Mouse (Mus musculus): ENCODE measurements around the gene Grik5. TPM values are rescaled to one million over a fixed set of nuclear protein-coding genes. Genes with fewer than 3 reads are reported as not detected.
A peak's percentile ranks its signal among the peaks of the same experiment; 100 is the strongest.
"Not testable (repeated sequence)": the region's sequence is repeated elsewhere in the genome, so short reads cannot be mapped to it uniquely, and the experiment has no call there.

Gene Grik5
- polyA plus RNA-seq, 3 experiments from 2014 or later = 3.1 to 4.9 (median 3.2) TPM

GRCm38 (mm10) chr7:25079496-25080026 lies 7.4 kb upstream of the Grik5 start:
- no peak for ATAC-seq

DNA sequence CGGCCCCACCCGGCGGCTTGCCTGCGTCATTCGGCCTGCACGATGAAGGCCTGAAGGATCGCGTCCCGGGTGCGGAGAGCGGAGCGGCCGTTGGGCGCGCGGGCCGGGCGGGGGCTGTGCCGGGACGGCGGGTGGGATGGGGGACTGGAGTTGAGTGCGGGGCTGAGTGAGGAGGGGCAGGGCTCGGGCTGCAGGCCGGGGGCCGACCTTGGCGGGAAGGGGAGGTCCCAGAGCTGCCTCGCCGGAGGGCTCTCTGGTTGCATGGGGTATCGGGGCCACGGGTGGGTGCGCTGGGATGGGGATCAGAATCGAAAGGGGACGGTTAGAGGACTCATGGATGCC lies 5.2 kb upstream of the Grik5 start:
- peak; percentile 3 for ATAC-seq

GRCm38 (mm10) chr7:25076663-25077413 lies 4.7 kb upstream of the Grik5 start:
- ATAC-seq = peak; percentile 95

- no peak for ATAC-seq
These were observed 4.1 kb upstream of the Grik5 start for GRCm38 (mm10) chr7:25076296-25076662.

DNA sequence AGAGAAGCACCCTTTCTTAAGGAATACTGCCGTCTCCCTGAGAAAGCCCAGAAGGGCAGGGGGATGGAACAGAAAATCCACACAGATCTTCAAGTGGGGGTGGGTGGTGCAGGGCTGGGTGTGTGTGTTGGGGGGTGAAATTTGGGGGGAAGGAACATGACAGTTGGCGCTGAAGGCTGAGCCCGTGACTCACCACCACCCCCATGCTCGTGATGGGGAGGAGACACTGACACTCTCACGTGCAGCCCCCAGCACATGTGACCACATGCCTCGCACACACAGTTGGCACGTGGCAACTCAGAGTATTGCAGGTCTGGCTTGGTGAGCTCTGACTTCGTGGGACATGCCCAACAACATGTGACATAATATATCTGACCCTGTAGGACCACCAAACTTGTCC lies 1.8 kb upstream of the Grik5 start:
- ATAC-seq = no peak

GRCm38 (mm10) chr7:25072716-25073390 lies 707 bp upstream of the Grik5 start:
- ATAC-seq = no peak

DNA sequence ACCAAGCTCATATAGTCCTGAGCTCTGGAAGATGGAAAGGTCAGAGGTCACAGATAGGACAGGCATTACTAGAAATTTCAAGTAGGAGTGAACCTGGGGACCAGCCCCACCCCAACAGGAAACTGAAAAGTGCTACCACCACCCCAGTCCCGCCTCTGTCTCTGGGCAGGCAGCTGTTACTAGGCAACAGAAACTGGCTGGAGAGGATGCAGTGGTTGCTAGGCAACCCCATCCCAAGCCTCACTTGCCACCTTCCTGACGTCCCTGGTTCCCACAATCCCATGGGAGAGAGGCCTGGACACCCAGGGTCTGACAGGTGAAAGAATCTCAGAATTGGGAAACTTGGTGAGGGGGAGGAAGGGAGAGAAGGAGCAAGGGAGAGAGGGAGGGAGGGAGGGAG lies 3.4 kb downstream of the Grik5 start:
- no peak for ATAC-seq

DNA sequence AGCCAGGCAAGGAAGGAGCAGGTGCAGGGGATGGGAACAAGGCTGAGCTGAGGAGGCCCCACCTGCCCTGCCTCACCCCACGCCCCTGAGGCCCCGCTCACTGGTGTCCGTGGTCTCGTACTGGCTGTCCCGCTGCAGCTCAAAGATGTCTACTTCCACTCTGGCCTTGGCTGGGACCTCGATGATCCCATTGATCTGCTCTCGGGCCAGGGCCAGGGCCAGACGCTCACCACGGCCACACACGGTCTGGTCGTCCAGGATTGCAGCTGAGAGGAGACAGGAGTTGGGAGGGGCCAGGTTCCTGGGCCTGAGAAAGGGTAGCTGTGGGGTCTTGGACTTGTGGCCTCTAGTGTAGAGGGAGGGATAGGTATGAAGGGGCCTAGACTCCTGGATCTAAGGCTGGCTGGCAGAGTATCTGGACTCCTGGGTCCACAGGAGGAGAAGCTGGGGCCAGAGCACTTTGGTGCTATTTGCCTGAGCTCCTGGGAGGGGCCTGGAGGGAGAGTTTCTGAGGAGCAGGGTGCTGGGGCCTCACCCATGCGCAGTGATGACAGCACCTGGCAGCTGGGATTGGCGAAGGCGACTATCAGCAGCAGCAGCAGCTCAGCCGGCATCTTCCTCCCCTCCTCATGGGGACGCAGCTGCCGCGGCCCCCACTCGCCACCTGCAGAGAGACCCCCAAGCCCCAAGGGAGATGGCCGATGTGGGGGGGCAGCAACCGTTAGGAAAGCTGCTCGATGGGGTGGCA lies 4.1 kb downstream of the Grik5 start:
- no peak for ATAC-seq

- no peak for ATAC-seq
These were observed 4.8 kb downstream of the Grik5 start for GRCm38 (mm10) chr7:25067338-25067737.

- ATAC-seq = no peak
These were observed 8.2 kb downstream of the Grik5 start for GRCm38 (mm10) chr7:25063900-25064299.

DNA sequence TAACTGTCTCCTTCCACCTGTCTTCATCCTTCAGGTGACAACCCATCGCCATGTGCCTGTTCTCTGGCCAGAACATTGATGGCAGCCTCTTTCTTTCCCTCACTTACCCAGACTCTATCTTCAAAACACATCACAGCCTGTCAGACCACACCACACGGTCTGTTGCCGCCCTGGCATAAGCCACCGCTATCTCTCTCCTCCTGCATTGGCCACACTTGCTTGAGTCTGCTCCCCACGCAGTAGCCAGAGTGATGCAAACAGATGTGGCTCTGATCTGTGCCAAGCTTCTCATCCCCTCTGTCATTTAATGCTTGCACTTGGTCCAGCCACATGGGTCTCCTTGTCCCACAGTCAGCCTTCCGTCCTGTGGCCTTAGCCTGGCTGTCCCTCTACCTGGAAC lies 8.8 kb downstream of the Grik5 start:
- ATAC-seq = no peak

DNA sequence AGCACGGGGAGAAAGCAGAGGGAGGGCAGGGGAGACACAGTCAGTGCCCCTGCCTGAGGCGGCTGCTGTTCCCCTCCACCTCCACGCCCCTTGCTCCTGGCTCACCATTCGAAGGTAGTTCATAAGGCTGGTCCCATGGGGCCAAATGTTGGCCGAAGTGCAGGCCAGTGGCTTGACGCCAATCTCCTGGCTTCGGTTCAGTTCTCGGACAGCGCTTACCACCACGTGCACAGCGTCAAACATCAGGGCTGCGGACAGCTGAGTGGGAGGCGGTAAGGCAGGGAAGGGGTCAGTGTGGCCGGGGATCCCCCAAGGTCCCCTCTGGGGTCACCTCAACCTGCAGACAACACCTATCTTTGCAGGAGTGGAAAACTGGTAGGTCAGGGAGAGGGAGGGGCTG lies 13.3 kb downstream of the Grik5 start:
- ATAC-seq = no peak

GRCm38 (mm10) chr7:25058394-25058793 lies 13.8 kb downstream of the Grik5 start:
- no peak for ATAC-seq

- ATAC-seq = no peak
These were observed 14.3 kb downstream of the Grik5 start for GRCm38 (mm10) chr7:25057888-25058287.

DNA sequence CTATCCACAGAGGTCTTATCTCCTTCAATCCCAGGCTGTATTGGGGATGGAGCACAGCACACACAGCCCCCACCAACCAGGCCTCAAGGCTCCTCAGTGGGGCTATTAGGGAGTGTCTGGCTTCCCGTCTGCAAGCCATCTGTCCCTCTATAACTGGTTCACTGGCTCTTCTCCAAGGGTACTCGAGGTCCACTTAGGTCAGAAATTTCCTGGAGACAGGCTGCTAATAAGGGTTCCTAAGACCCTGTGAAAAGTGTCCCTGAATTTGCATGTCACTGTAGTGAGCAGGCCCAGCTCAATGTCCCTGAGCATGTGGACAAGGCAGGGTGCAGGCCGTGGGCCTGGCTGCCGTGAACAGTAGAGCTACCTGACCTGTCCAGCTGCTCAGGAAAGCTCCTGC lies 15.2 kb downstream of the Grik5 start:
- ATAC-seq = no peak

DNA sequence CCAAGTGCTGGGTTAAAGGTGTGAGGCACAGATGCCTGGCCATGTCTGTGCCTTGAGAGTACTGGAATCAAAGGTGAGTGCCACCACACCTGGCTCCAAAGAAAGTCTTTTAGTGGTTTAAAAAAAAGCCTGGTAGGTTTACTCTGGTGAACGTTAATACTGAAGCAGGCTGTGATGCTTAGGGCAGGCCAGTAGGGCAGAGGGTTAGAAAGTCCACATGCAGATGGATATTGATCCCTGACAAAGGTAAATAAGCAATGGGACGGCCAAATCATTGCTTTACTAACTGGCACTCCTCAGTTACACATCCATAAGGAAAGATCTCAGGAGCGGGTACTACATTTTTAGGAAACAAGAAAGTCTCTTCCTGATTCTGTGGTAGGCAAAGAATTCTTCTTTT lies 19.6 kb downstream of the Grik5 start:
- no peak for ATAC-seq

DNA sequence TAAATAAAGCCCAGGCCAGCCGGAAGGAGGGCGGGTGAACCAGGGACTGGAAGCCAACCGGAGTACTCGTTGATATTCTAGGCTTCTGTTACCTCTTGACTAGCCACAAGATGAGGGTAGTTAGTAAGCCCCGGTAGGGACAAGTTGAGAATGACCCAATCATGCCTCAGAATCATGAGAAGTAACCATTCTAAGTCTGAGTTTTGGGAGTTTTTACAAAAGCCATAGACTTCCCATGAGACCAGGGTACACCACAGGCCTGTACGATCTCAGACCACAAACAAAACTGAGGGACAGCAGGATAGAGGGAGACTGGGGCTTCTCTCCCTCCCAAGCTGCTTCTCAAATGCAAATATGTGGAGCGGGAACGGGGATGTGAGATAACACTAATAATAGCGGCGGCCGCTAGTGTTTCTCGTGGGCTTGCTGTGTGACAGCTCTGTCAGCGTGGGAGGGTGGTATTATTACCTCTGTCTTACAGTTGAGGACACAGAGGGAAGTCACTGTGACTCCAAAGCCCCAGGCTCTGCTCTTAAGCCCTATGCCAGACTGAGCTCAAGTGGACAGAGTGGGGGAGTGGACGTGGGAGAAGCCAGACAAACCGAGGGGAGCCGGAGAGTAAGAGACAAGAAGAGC lies 22.7 kb downstream of the Grik5 start:
- no peak for ATAC-seq

GRCm38 (mm10) chr7:25047363-25047762 lies 24.8 kb downstream of the Grik5 start:
- ATAC-seq = no peak

- ATAC-seq = not testable (repeated sequence)
These were observed 27.5 kb downstream of the Grik5 start for GRCm38 (mm10) chr7:25044599-25044998.

DNA sequence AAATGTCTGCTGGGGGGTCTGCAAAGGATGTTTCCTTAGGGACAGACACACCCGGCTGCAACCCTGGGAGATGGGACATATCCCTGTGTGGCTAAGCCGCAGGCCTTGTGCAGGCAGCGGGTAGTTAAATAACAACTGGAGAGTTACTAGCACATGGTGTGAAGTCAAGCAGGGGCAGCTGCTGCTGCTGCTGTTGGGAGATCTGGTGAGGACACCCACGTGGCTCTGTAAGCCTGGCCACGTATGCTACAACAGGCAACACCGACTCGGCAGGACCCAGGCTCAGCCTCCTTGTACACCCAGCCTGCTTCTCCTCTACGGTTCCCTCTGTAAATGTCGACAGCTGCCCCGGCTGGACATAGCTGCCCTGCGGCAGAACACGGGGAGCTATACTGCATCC lies 30.2 kb downstream of the Grik5 start:
- ATAC-seq = no peak

DNA sequence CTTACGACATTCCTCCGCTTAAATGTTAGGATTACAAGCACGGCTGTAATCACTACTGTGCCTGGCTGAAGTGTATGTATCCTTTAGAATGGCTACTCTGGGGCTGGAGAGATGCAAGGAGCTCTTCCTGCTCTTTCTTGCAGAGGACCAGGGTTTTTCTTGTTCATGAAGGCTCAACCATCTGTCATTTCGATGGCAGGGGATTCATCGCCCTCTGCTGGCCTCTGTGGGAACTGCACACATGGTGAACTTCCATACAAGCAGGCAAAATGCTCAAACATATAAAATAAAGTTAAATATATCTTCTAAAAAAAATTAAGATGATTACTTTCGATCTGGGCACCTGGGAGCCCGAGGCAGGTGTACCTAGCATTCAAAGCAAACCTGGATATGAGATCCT lies 36.2 kb downstream of the Grik5 start:
- ATAC-seq = no peak

DNA sequence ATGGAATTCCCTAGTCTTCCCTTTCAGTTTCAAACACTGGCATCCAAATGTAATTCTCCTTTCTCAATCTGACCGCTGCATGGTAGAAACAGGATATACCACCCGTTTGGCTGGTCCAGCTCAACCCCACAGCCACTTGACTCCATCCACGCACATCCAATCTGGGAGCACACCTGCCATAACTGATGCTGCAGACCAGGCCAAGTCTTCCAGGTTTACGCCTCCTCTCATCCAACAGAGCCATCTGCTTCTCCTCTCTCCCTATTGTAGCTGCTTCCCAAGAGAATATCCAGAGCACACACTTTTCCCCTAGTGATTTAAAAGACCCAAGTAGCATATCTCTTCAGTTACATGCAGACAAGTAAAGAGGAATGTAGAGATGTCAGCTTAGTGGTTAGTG lies 37.4 kb downstream of the Grik5 start:
- no peak for ATAC-seq

GRCm38 (mm10) chr7:25031528-25031927 lies 40.6 kb downstream of the Grik5 start:
- no peak for ATAC-seq
